Mouse (Mus musculus): ENCODE measurements around the gene Smim13. TPM values are rescaled to one million over a fixed set of nuclear protein-coding genes. Genes with fewer than 3 reads are reported as not detected.

Gene Smim13
- total RNA-seq, 1 experiment from 2014 or later, result 6.3 TPM

Other genes starting within 250 kb of the Smim13 start
- 86.9 and 89.3 TPM in 2 replicates for gene Pak1ip1, start 248.8 kb upstream of the Smim13 start, total RNA-seq (2017)
- 99.3 and 103 TPM in 2 replicates for gene Tmem14c, start 233.6 kb upstream of the Smim13 start, total RNA-seq (2017)
- 0.25 TPM in 1 of 2 replicates, not detected in the other for gene Mak, start 170.1 kb upstream of the Smim13 start, total RNA-seq (2017)
- gene Gcm2, start 138.8 kb upstream of the Smim13 start, total RNA-seq (2017), result 0.37 TPM in 1 of 2 replicates, not detected in the other
- not detected in 2 replicates for gene Sycp2l, start 135.5 kb upstream of the Smim13 start, total RNA-seq (2017)
- not detected in 2 replicates for gene Elovl2, start 29.4 kb upstream of the Smim13 start, total RNA-seq (2017)
- not detected in 2 replicates for gene Gm17364, start 24.1 kb downstream of the Smim13 start, total RNA-seq (2017)
- gene Nedd9, start 237.5 kb downstream of the Smim13 start, total RNA-seq (2017), result 234 and 288 TPM in 2 replicates

Data from neutrophil, adult 5-6 weeks (primary cell).